Mouse (Mus musculus) heart, adult 2 months (tissue): ENCODE data around the gene Mkln1.

ENCODE experiments used
- CTCF ChIP-seq: fragments of 200-600 bp; IDR thresholded peaks from 2 replicates; pipeline ENCODE4 v1.8.1; 2022; ENCODE audit warnings: antibody characterized with exemption, mild to moderate bottlenecking, moderate library complexity
- EP300 ChIP-seq: fragments of 200-500 bp; IDR thresholded peaks from 2 replicates; pipeline ENCODE4 v1.6.1; 2011; ENCODE audit warnings: low read depth, low read length, control low read depth; ENCODE audit not compliant: insufficient read depth

DNA sequence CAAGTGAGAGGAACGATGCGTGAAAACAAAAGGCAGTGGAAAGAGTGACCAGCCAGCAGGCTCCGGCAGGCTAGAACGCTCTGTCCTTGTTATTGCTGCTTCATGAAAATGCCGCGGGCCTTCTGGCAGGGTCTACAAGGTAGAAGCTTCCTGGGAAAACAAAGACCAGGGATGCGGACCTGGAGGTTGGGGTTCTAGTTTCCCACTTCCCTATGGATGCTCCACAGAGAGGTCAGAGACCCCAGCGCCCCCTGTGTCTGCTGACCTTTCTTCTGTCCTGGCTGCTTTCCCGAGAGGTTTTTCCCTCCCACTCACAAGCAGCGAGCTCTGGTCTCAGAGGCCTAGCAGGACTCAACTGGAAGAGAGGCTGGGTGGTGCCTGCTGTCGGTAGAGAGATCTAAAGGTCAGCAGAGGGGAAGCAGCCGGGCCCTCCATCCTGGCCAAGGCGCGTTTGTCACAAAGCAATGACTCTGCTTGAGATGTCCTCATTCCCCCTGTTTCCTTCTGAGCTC, 27.9 kb upstream of the Mkln1 start:
- no peak for TF ChIP-seq CTCF
- no peak for TF ChIP-seq EP300
